Mouse (Mus musculus) heart, embryonic 16.5 days (tissue): ENCODE measurements around the gene Hoxc9. TPM values are rescaled to one million over a fixed set of nuclear protein-coding genes. Genes with fewer than 3 reads are reported as not detected.

Experiments used
- ATAC-seq: fragments of 200-750 bp; cut with Nextera tagmentation; replicated peaks from 2 replicates; pipeline ENCODE4 v1.8.0; 2017; ENCODE audit warnings: moderate number of reproducible peaks; ENCODE audit not compliant: insufficient read depth, low FRiP score; ENCODE audit errors: extremely low read depth
- H3K27ac ChIP-seq: fragments of 300-500 bp; sonication (generic); 2 replicates; pipeline ENCODE4 v1.5.1; 2014; ENCODE audit warnings: mild to moderate bottlenecking, low read length, control low read depth, moderate library complexity
- H3K27me3 ChIP-seq: fragments of 300-500 bp; sonication (generic); 2 replicates; pipeline ENCODE4 v1.6.1; 2014; ENCODE audit warnings: low read length, mixed read lengths; ENCODE audit not compliant: control insufficient read depth, insufficient read depth
- H3K36me3 ChIP-seq: fragments of 300-500 bp; sonication (generic); 2 replicates; pipeline ENCODE4 v1.6.1; 2014; ENCODE audit not compliant: control insufficient read depth, insufficient read depth
- H3K4me1 ChIP-seq: fragments of 300-500 bp; sonication (generic); 2 replicates; pipeline ENCODE4 v1.6.1; 2014; ENCODE audit warnings: low read length, mixed read lengths; ENCODE audit not compliant: control insufficient read depth, insufficient read depth
- H3K4me2 ChIP-seq: fragments of 300-500 bp; sonication (generic); 2 replicates; pipeline ENCODE4 v1.6.1; 2014; ENCODE audit warnings: low read depth, mild to moderate bottlenecking, control low read depth, low read length
- H3K4me3 ChIP-seq: fragments of 300-500 bp; sonication (generic); 2 replicates; pipeline ENCODE4 v1.5.1; 2014; ENCODE audit warnings: mild to moderate bottlenecking, control low read depth, low read length
- H3K9ac ChIP-seq: fragments of 300-500 bp; sonication (generic); 2 replicates; pipeline ENCODE4 v1.6.1; 2014; ENCODE audit warnings: low read length, control low read depth
- H3K9me3 ChIP-seq: fragments of 300-500 bp; sonication (generic); replicated peaks from 2 replicates; pipeline ENCODE4 v1.6.1; 2016; ENCODE audit warnings: low read length; ENCODE audit not compliant: control insufficient read depth
- WGBS: fragments of 180-500 bp; shearing (Covaris S2); extraction: QIAGEN DNeasy Blood & Tissue Kit; methylation state at CpG from one replicate; pipeline ENCODE4 v1.1.7; 2014; 5-methylcytosine and 5-hydroxymethylcytosine counted together
- polyA plus RNA-seq: library from polyadenylated mRNA; unstranded; fragments of >200 nt; fragmentation: Nextera tagmentation; extraction: Ambion mirVana; gene quantifications from 2 replicates; pipeline ENCODE4 v1.2.1, GENCODE M21; 2015

Gene Hoxc9
- polyA plus RNA-seq, 1 experiment from 2014 or later, result not detected

GRCm38 (mm10) chr15:102954192-102955006 lies 21.8 kb upstream of the Hoxc9 start, which contains the start of gene Hoxc11:
Hoxc11 (plus strand) TSS chr15:102954427.
- H3K4me2 ChIP-seq, result no peak within 1 kb of the TSS
- under 1% methylated on average over 56 of the region's 57 CpGs for WGBS
- H3K36me3 ChIP-seq, result no peaks in the 10 kb centered on the region
- H3K9ac ChIP-seq, result no peak within 1 kb of the TSS
- peaks cover 93% of the 10 kb centered on the region for H3K27me3 ChIP-seq
- H3K4me1 ChIP-seq, result no peaks in the 10 kb centered on the region
- H3K27ac ChIP-seq, result no peak within 1 kb of the TSS
- no peaks in the 10 kb centered on the region for H3K9me3 ChIP-seq
- ATAC-seq, result no peak
- no peak within 1 kb of the TSS for H3K4me3 ChIP-seq

DNA sequence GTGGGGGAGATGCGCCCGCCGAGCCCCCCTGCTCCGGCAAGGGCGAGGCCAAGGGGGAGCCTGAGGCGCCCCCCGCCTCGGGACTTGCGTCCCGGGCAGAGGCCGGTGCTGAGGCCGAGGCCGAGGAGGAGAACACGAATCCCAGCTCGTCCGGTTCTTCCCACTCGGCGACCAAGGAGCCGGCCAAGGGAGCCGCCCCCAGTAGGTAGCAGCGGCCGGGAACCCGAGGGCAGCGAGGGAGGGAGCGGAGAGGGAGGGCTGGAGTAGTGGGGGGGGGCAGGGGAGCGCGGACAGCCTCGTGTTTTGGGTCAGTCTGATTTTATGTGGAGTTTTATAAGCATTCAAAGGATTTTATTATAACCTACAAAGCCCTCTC lies 21.2 kb upstream of the Hoxc9 start:
- Histone ChIP-seq H3K4me2 (no peak overlapping the region), H3K9ac (no peak overlapping the region), H3K4me1 (no peaks in the 10 kb centered on the region), H3K36me3 (no peaks in the 10 kb centered on the region), H3K27ac (no peak overlapping the region), H3K9me3 (no peaks in the 10 kb centered on the region), H3K27me3 (peaks cover 93% of the 10 kb centered on the region), H3K4me3 (no peak overlapping the region)
- 3% methylated on average over 28 of the region's 28 CpGs for WGBS
- ATAC-seq, result no peak

- no peak overlapping the region for H3K9ac ChIP-seq
- no peak overlapping the region for H3K4me3 ChIP-seq
- no peak for ATAC-seq
- peaks cover 95% of the 10 kb centered on the region for H3K27me3 ChIP-seq
- no peaks in the 10 kb centered on the region for H3K4me1 ChIP-seq
- under 1% methylated on average over 39 of the region's 40 CpGs for WGBS
- H3K27ac ChIP-seq, result no peak overlapping the region
- H3K36me3 ChIP-seq, result no peaks in the 10 kb centered on the region
- no peak overlapping the region for H3K4me2 ChIP-seq
- H3K9me3 ChIP-seq, result no peaks in the 10 kb centered on the region
Measured at GRCm38 (mm10) chr15:102955833-102956640, 20.2 kb upstream of the Hoxc9 start.

DNA sequence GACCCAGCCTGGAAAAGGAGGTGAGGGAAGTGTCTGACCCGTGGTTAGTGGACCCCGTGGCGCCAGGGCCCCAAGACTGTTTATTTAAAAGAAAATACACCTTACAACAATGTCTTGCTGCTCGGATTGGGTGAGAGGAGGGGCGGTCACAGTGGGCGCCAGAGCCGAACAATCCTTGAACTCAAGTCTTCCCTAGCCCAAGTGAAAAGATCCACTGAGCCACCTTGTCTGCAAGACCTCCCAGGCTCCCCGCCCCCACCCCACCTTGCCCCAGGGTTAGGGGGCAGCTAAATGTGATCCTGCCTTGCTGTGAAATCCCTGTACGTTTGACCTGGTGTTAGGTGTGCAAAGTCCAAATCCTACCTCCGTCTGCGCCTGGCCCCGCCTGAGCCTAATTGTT lies 19.3 kb upstream of the Hoxc9 start:
- ATAC-seq, result no peak
- WGBS, result 4% methylated on average over 12 of the region's 12 CpGs

GRCm38 (mm10) chr15:102959663-102960191 lies 16.5 kb upstream of the Hoxc9 start:
- Histone ChIP-seq H3K27me3 (peaks cover 94% of the 10 kb centered on the region), H3K4me3 (no peak overlapping the region), H3K9me3 (no peaks in the 10 kb centered on the region), H3K4me1 (no peaks in the 10 kb centered on the region), H3K4me2 (no peak overlapping the region), H3K36me3 (no peaks in the 10 kb centered on the region), H3K27ac (no peak overlapping the region), H3K9ac (no peak overlapping the region)
- no peak for ATAC-seq
- WGBS, result 2% methylated on average over 13 of the region's 13 CpGs

More for the DNA sequence above, 19.3 kb upstream of the Hoxc9 start:
- no peak overlapping the region for H3K27ac ChIP-seq
- H3K36me3 ChIP-seq, result no peaks in the 10 kb centered on the region
- H3K27me3 ChIP-seq, result peaks cover 95% of the 10 kb centered on the region
- H3K9ac ChIP-seq, result no peak overlapping the region
- H3K4me1 ChIP-seq, result no peaks in the 10 kb centered on the region
- no peak overlapping the region for H3K4me3 ChIP-seq
- no peaks in the 10 kb centered on the region for H3K9me3 ChIP-seq
- H3K4me2 ChIP-seq, result no peak overlapping the region

- no peak for ATAC-seq
- no peak overlapping the region for H3K27ac ChIP-seq
- WGBS, result 1% methylated on average over 6 of the region's 6 CpGs
- H3K9ac ChIP-seq, result no peak overlapping the region
- H3K4me1 ChIP-seq, result no peaks in the 10 kb centered on the region
- H3K36me3 ChIP-seq, result no peaks in the 10 kb centered on the region
- H3K4me3 ChIP-seq, result no peak overlapping the region
- H3K27me3 ChIP-seq, result peaks cover 95% of the 10 kb centered on the region
- no peaks in the 10 kb centered on the region for H3K9me3 ChIP-seq
- no peak overlapping the region for H3K4me2 ChIP-seq
Measured at GRCm38 (mm10) chr15:102961728-102962127, 14.5 kb upstream of the Hoxc9 start.

DNA sequence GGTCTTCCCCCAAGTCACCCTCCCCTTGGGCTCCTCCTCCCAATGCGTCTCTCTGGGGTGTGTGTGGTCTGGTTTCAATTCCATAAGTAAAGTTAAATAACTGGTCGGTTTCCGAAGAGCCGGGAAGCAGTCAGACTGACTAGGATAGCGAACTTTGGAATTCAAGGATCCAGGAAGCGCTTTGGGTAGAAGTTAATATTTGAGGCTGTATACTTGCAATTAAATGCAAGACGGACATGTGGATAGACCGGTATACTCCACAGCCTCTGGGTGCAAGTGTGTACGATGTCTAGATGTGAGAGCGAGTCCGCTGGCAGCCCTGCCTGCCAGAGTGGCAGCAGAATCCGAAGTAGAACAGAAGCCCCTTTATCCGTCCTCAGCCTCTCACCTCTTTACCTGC lies 13.7 kb upstream of the Hoxc9 start:
- Histone ChIP-seq H3K4me2 (no peak overlapping the region), H3K36me3 (no peaks in the 10 kb centered on the region), H3K27ac (no peak overlapping the region), H3K9ac (no peak overlapping the region), H3K4me1 (no peaks in the 10 kb centered on the region), H3K4me3 (no peak overlapping the region), H3K9me3 (no peaks in the 10 kb centered on the region), H3K27me3 (peaks cover 95% of the 10 kb centered on the region)
- 3% methylated on average over 13 of the region's 13 CpGs for WGBS
- no peak for ATAC-seq

GRCm38 (mm10) chr15:102963259-102963658 lies 13.0 kb upstream of the Hoxc9 start:
- Histone ChIP-seq H3K4me2 (no peak overlapping the region), H3K4me1 (no peaks in the 10 kb centered on the region), H3K36me3 (no peaks in the 10 kb centered on the region), H3K9ac (no peak overlapping the region), H3K27me3 (peaks cover 94% of the 10 kb centered on the region), H3K9me3 (no peaks in the 10 kb centered on the region), H3K4me3 (no peak overlapping the region), H3K27ac (no peak overlapping the region)
- WGBS, result 3% methylated on average over 8 of the region's 8 CpGs
- no peak for ATAC-seq
